Mouse (Mus musculus) lung, postnatal 0 days (tissue): ENCODE measurements around the gene Nutf2. TPM values are rescaled to one million over a fixed set of nuclear protein-coding genes. Genes with fewer than 3 reads are reported as not detected.

Experiments used
- ATAC-seq: fragments of 200-750 bp; cut with Nextera tagmentation; 2 replicates; pipeline ENCODE4 v1.8.0; 2017; ENCODE audit warnings: moderate library complexity
- DNase-seq: peaks from one replicate; pipeline ENCODE4 v3.0.0-alpha.2; 2016; ENCODE audit warnings: low spot score
- H3K27ac ChIP-seq: fragments of 300-500 bp; sonication (generic); 2 replicates; pipeline ENCODE4 v1.5.1; 2014; ENCODE audit warnings: antibody characterized with exemption, mild to moderate bottlenecking, low read length, mixed read lengths
- H3K27me3 ChIP-seq: fragments of 300-500 bp; sonication (generic); replicated peaks from 2 replicates; pipeline ENCODE4 v1.6.1; 2014; ENCODE audit warnings: low read length, mixed read lengths; ENCODE audit not compliant: insufficient read depth
- H3K36me3 ChIP-seq: fragments of 300-500 bp; sonication (generic); 2 replicates; pipeline ENCODE4 v1.6.1; 2014; ENCODE audit warnings: low read length, mixed read lengths; ENCODE audit not compliant: insufficient read depth
- H3K4me1 ChIP-seq: fragments of 300-500 bp; sonication (generic); 2 replicates; pipeline ENCODE4 v1.6.1; 2014; ENCODE audit warnings: antibody characterized with exemption, low read depth, low read length, mixed read lengths; ENCODE audit not compliant: insufficient read depth
- H3K4me2 ChIP-seq: fragments of 300-500 bp; sonication (generic); replicated peaks from 2 replicates; pipeline ENCODE4 v1.6.1; 2014; ENCODE audit warnings: low read depth, mild to moderate bottlenecking, low read length, moderate library complexity, mixed read lengths
- H3K4me3 ChIP-seq: fragments of 300-500 bp; sonication (generic); 2 replicates; pipeline ENCODE4 v1.5.1; 2014; ENCODE audit warnings: low read depth, low read length
- H3K9ac ChIP-seq: fragments of 300-500 bp; sonication (generic); replicated peaks from 2 replicates; pipeline ENCODE4 v1.6.1; 2014; ENCODE audit warnings: low read depth, mild to moderate bottlenecking
- H3K9me3 ChIP-seq: fragments of 300-500 bp; sonication (generic); 2 replicates; pipeline ENCODE4 v1.6.1; 2016; ENCODE audit warnings: low read length, mixed read lengths
- CTCF ChIP-seq: IDR thresholded peaks from 2 replicates; pipeline ENCODE4 v1.5.1; 2016; ENCODE audit warnings: antibody characterized with exemption, mild to moderate bottlenecking
- EP300 ChIP-seq: IDR thresholded peaks from 2 replicates; pipeline ENCODE4 v1.6.1; 2016; ENCODE audit warnings: antibody characterized with exemption, mild to moderate bottlenecking, control low read depth
- WGBS: fragments of 180-500 bp; shearing (Covaris S2); extraction: QIAGEN DNeasy Blood & Tissue Kit; methylation state at CpG from one replicate; pipeline ENCODE4 v1.1.7; 2014; 5-methylcytosine and 5-hydroxymethylcytosine counted together
- polyA plus RNA-seq: library from polyadenylated mRNA; unstranded; fragments of >200 nt; fragmentation: Nextera tagmentation; extraction: Ambion mirVana; gene quantifications from 2 replicates; pipeline ENCODE4 v1.2.1, GENCODE M21; 2015

Nutf2 gene
- polyA plus RNA-seq, 1 experiment from 2014 or later = 97.4 TPM

- Histone ChIP-seq H3K9ac (no peak overlapping the region), H3K9me3 (no peaks in the 10 kb centered on the region), H3K4me2 (no peak overlapping the region), H3K4me3 (peak overlapping the region; percentile 82), H3K36me3 (0 out of 2 replicates have a peak, but pooled peaks cover 8% of the 10 kb centered on the region), H3K27ac (no peak overlapping the region), H3K4me1 (peaks cover 20% of the 10 kb centered on the region), H3K27me3 (no peaks in the 10 kb centered on the region)
- TF ChIP-seq EP300 (no peak), CTCF (no peak)
- ATAC-seq (no peak), DNase-seq (no peak)
- WGBS = 78% methylated on average over 12 of the region's 12 CpGs
Observed at GRCm38 (mm10) chr8:105852146-105852729, 8.1 kb upstream of the Nutf2 start.

- WGBS = 87% methylated on average over 3 of the region's 3 CpGs
- H3K4me3 ChIP-seq = no peak within 1 kb of the TSS
- H3K9me3 ChIP-seq = no peaks in the 10 kb centered on the region
- DNase-seq (no peak), ATAC-seq (no peak)
- 0 out of 2 replicates have a peak, but pooled peaks cover 8% of the 10 kb centered on the region for H3K36me3 ChIP-seq
- H3K4me1 ChIP-seq = peaks cover 20% of the 10 kb centered on the region
- no peak within 1 kb of the TSS for H3K9ac ChIP-seq
- H3K27ac ChIP-seq = no peak within 1 kb of the TSS
- TF ChIP-seq CTCF (no peak), EP300 (no peak)
- no peaks in the 10 kb centered on the region for H3K27me3 ChIP-seq
- no peak within 1 kb of the TSS for H3K4me2 ChIP-seq
Observed at GRCm38 (mm10) chr8:105853178-105853577, 7.2 kb upstream of the Nutf2 start, which contains the start of gene Cenpt. Gene Cenpt (minus strand): TSS chr8:105853278.

- no peaks in the 10 kb centered on the region for H3K36me3 ChIP-seq
- no peak overlapping the region for H3K27ac ChIP-seq
- H3K4me1 ChIP-seq = peaks cover 21% of the 10 kb centered on the region
- peak overlapping the region; percentile 96 for H3K4me2 ChIP-seq
- peak overlapping the region; percentile 83 for H3K4me3 ChIP-seq
- H3K27me3 ChIP-seq = no peaks in the 10 kb centered on the region
- H3K9ac ChIP-seq = no peak overlapping the region
- 27% methylated on average over 8 of the region's 8 CpGs for WGBS
- TF ChIP-seq EP300 = no peak
- H3K9me3 ChIP-seq = no peaks in the 10 kb centered on the region
- ATAC-seq (no peak), DNase-seq (no peak)
Observed at GRCm38 (mm10) chr8:105854303-105854702, 6.1 kb upstream of the Nutf2 start.

- Histone ChIP-seq H3K9me3 (no peaks in the 10 kb centered on the region), H3K4me2 (peak within 1 kb of the TSS; percentile 96), H3K27me3 (no peaks in the 10 kb centered on the region), H3K9ac (peak within 1 kb of the TSS; percentile 70), H3K4me1 (peaks cover 25% of the 10 kb centered on the region), H3K36me3 (no peaks in the 10 kb centered on the region), H3K27ac (peak within 1 kb of the TSS; percentile 85), H3K4me3 (peak within 1 kb of the TSS; percentile 83)
- ATAC-seq (peak; percentile 94), DNase-seq (peak; percentile 97)
- TF ChIP-seq EP300 (peak; percentile 34; the same call in 1 of the 2 replicates), CTCF (peak; percentile 82)
- under 1% methylated on average over 43 of the region's 43 CpGs for WGBS
Observed at GRCm38 (mm10) chr8:105854715-105855216, 5.6 kb upstream of the Nutf2 start, which contains the start of gene Thap11. Gene Thap11 (plus strand): TSS chr8:105855132.

- no peak for TF ChIP-seq EP300
- TF ChIP-seq CTCF = 0 out of 2 replicates have a peak, but pooled peaks have one; percentile 22
- WGBS = 2% methylated on average over 70 of the region's 71 CpGs
- Histone ChIP-seq H3K9me3 (no peaks in the 10 kb centered on the region), H3K4me2 (peak overlapping the region; percentile 96), H3K9ac (peak overlapping the region; percentile 70), H3K27ac (peak overlapping the region; percentile 85), H3K36me3 (no peaks in the 10 kb centered on the region), H3K27me3 (no peaks in the 10 kb centered on the region), H3K4me3 (peak overlapping the region; percentile 83), H3K4me1 (peaks cover 25% of the 10 kb centered on the region)
- peak; percentile 51 for DNase-seq
- ATAC-seq = peak; percentile 48
Observed at GRCm38 (mm10) chr8:105855248-105856167, 4.9 kb upstream of the Nutf2 start.
